Mouse (Mus musculus) heart, embryonic 16.5 days (tissue): ENCODE results near the gene Agxt. TPM values are rescaled to one million over a fixed set of nuclear protein-coding genes. Genes with fewer than 3 reads are reported as not detected.

Experiments used
- ATAC-seq: fragments of 200-750 bp; cut with Nextera tagmentation; replicated peaks from 2 replicates; pipeline ENCODE4 v1.8.0; 2017; ENCODE audit warnings: moderate number of reproducible peaks; ENCODE audit not compliant: insufficient read depth, low FRiP score; ENCODE audit errors: extremely low read depth
- H3K27ac ChIP-seq: fragments of 300-500 bp; sonication (generic); 2 replicates; pipeline ENCODE4 v1.5.1; 2014; ENCODE audit warnings: mild to moderate bottlenecking, low read length, control low read depth, moderate library complexity
- H3K27me3 ChIP-seq: fragments of 300-500 bp; sonication (generic); 2 replicates; pipeline ENCODE4 v1.6.1; 2014; ENCODE audit warnings: low read length, mixed read lengths; ENCODE audit not compliant: control insufficient read depth, insufficient read depth
- H3K36me3 ChIP-seq: fragments of 300-500 bp; sonication (generic); 2 replicates; pipeline ENCODE4 v1.6.1; 2014; ENCODE audit not compliant: control insufficient read depth, insufficient read depth
- H3K4me1 ChIP-seq: fragments of 300-500 bp; sonication (generic); 2 replicates; pipeline ENCODE4 v1.6.1; 2014; ENCODE audit warnings: low read length, mixed read lengths; ENCODE audit not compliant: control insufficient read depth, insufficient read depth
- H3K4me2 ChIP-seq: fragments of 300-500 bp; sonication (generic); 2 replicates; pipeline ENCODE4 v1.6.1; 2014; ENCODE audit warnings: low read depth, mild to moderate bottlenecking, control low read depth, low read length
- H3K4me3 ChIP-seq: fragments of 300-500 bp; sonication (generic); 2 replicates; pipeline ENCODE4 v1.5.1; 2014; ENCODE audit warnings: mild to moderate bottlenecking, control low read depth, low read length
- H3K9ac ChIP-seq: fragments of 300-500 bp; sonication (generic); 2 replicates; pipeline ENCODE4 v1.6.1; 2014; ENCODE audit warnings: low read length, control low read depth
- H3K9me3 ChIP-seq: fragments of 300-500 bp; sonication (generic); replicated peaks from 2 replicates; pipeline ENCODE4 v1.6.1; 2016; ENCODE audit warnings: low read length; ENCODE audit not compliant: control insufficient read depth
- WGBS: fragments of 180-500 bp; shearing (Covaris S2); extraction: QIAGEN DNeasy Blood & Tissue Kit; methylation state at CpG from one replicate; pipeline ENCODE4 v1.1.7; 2014; 5-methylcytosine and 5-hydroxymethylcytosine counted together
- polyA plus RNA-seq: library from polyadenylated mRNA; unstranded; fragments of >200 nt; fragmentation: Nextera tagmentation; extraction: Ambion mirVana; gene quantifications from 2 replicates; pipeline ENCODE4 v1.2.1, GENCODE M21; 2015

Gene Agxt
- polyA plus RNA-seq, 1 experiment from 2014 or later, result not detected

DNA sequence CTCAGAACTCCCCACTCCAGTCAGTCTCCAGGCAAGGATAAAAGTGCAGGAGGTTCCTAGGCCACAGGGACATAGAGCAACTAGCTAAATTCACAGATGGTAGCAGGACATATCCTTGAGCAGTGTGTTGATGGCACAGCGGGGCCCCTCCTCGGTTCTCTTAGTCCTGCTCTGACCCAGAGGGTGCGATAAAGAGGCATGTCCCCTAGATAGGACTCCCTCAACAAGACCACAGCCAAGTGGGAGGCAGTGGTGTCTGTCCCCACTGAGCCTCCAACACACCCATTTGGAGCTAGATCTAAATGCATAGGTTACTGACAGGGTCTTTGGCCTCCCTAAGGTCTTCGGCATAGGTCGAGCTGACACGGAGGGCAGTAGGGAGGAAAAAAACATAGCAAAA lies 40.8 kb downstream of the Agxt start:
- Histone ChIP-seq H3K36me3 (no peaks in the 10 kb centered on the region), H3K4me1 (peaks cover 9% of the 10 kb centered on the region; the same call in 1 of the 2 replicates), H3K9ac (no peak overlapping the region), H3K27ac (no peak overlapping the region), H3K4me2 (peak overlapping the region; percentile 74), H3K4me3 (no peak overlapping the region), H3K27me3 (peaks cover 28% of the 10 kb centered on the region), H3K9me3 (no peaks in the 10 kb centered on the region)
- 17% methylated on average over 6 of the region's 6 CpGs for WGBS
- ATAC-seq, result no peak

DNA sequence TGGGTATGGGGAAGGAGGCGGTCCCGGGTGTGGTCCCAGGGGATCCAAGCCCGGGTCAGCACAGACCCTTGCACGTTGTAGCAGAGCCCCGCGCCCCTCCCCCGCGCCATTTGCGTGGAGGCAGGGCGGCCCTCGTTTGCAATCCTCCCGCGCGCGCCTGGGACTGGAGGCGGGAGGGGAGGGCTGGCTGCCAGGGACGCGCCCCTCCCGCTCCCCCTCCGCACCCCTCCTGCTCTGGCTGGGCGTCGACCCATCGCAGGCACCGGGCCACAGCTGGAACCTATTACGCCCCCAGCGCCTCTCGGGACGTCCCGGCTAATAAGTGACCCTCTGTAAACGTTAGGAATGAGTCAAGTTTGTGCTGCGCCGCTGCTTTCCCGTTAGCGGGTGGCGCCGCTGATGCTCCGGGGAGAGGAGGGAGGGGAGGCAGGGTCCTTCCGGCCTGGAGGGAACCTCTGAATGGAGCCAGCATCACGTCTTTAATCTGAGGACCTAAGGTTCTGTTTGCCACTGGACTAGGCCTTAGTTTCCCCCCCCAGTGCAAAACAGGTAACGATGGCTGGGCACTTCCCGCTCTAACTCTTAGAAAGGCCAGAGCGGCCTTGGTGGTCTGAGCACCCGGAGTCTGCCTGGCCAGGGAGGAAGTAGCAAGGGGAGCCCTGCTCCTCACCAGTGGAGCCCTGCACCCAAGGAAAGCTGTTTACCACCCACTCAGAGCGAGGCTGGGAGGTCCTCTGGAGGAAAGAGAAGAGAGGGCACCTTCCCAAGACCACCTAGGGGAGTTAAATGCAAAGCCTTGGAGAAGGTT lies 41.7 kb downstream of the Agxt start:
- H3K27ac ChIP-seq, result peak overlapping the region; percentile 59
- peaks cover 9% of the 10 kb centered on the region; the same call in 1 of the 2 replicates for H3K4me1 ChIP-seq
- WGBS, result 7% methylated on average over 42 of the region's 44 CpGs
- H3K9me3 ChIP-seq, result no peaks in the 10 kb centered on the region
- peak overlapping the region; percentile 61 for H3K9ac ChIP-seq
- H3K36me3 ChIP-seq, result no peaks in the 10 kb centered on the region
- ATAC-seq, result peak; percentile 70
- H3K27me3 ChIP-seq, result peaks cover 27% of the 10 kb centered on the region
- H3K4me2 ChIP-seq, result peak overlapping the region; percentile 74
- peak overlapping the region; percentile 43 for H3K4me3 ChIP-seq

GRCm38 (mm10) chr1:93182281-93182680 lies 47.2 kb downstream of the Agxt start:
- Histone ChIP-seq H3K9ac (no peak overlapping the region), H3K9me3 (no peaks in the 10 kb centered on the region), H3K27me3 (peaks cover 18% of the 10 kb centered on the region), H3K4me2 (no peak overlapping the region), H3K4me1 (no peaks in the 10 kb centered on the region), H3K4me3 (no peak overlapping the region), H3K27ac (no peak overlapping the region), H3K36me3 (no peaks in the 10 kb centered on the region)
- no peak for ATAC-seq
- 81% methylated on average over 7 of the region's 7 CpGs for WGBS

GRCm38 (mm10) chr1:93184071-93184828 lies 49.2 kb downstream of the Agxt start:
- peaks cover 14% of the 10 kb centered on the region for H3K27me3 ChIP-seq

GRCm38 (mm10) chr1:93190726-93191305 lies 55.8 kb downstream of the Agxt start:
- peaks cover 27% of the 10 kb centered on the region for H3K27me3 ChIP-seq
- no peak for ATAC-seq
- H3K4me3 ChIP-seq, result no peak overlapping the region
- H3K27ac ChIP-seq, result no peak overlapping the region
- WGBS, result 18% methylated on average over 11 of the region's 17 CpGs
- no peak overlapping the region for H3K9ac ChIP-seq
- no peak overlapping the region for H3K4me2 ChIP-seq
- H3K4me1 ChIP-seq, result no peaks in the 10 kb centered on the region
- peaks cover 4% of the 10 kb centered on the region for H3K9me3 ChIP-seq
- H3K36me3 ChIP-seq, result no peaks in the 10 kb centered on the region

More at GRCm38 (mm10) chr1:93184071-93184828, 49.2 kb downstream of the Agxt start:
- no peak overlapping the region for H3K9ac ChIP-seq
- no peak overlapping the region for H3K4me2 ChIP-seq
- H3K36me3 ChIP-seq, result no peaks in the 10 kb centered on the region
- no peaks in the 10 kb centered on the region for H3K4me1 ChIP-seq
- H3K4me3 ChIP-seq, result no peak overlapping the region
- H3K9me3 ChIP-seq, result no peaks in the 10 kb centered on the region
- ATAC-seq, result no peak
- H3K27ac ChIP-seq, result no peak overlapping the region
- 68% methylated on average over 14 of the region's 14 CpGs for WGBS

GRCm38 (mm10) chr1:93194961-93195360 lies 59.9 kb downstream of the Agxt start:
- 86% methylated on average over 3 of the region's 3 CpGs for WGBS

More at GRCm38 (mm10) chr1:93194961-93195360, 59.9 kb downstream of the Agxt start:
- Histone ChIP-seq H3K36me3 (no peaks in the 10 kb centered on the region), H3K4me3 (no peak overlapping the region), H3K9ac (no peak overlapping the region), H3K4me1 (no peaks in the 10 kb centered on the region), H3K9me3 (peaks cover 4% of the 10 kb centered on the region), H3K27me3 (peaks cover 11% of the 10 kb centered on the region), H3K4me2 (no peak overlapping the region), H3K27ac (no peak overlapping the region)
- ATAC-seq, result no peak

Other genes starting within 250 kb of the Agxt start
- 0.44 and 0.67 TPM in 2 replicates for gene Ankmy1, start 232.3 kb upstream of the Agxt start, polyA plus RNA-seq
- 16.6 and 18.5 TPM in 2 replicates for gene Dusp28, start 228.3 kb upstream of the Agxt start, polyA plus RNA-seq
- gene Rnpepl1, start 224.5 kb upstream of the Agxt start, polyA plus RNA-seq, result 29.8 and 45.6 TPM in 2 replicates
- gene Capn10, start 200.9 kb upstream of the Agxt start, polyA plus RNA-seq, result 26.9 and 27.1 TPM in 2 replicates
- gene Gpr35, start 184.4 kb upstream of the Agxt start, polyA plus RNA-seq, result 0.55 and 0.83 TPM in 2 replicates
- not detected in 2 replicates for gene Aqp12, start 128.9 kb upstream of the Agxt start, polyA plus RNA-seq
- gene Kif1a, start 33.3 kb upstream of the Agxt start, polyA plus RNA-seq, result 8.3 and 11.3 TPM in 2 replicates
- gene 2310007B03Rik, start 25.7 kb downstream of the Agxt start, polyA plus RNA-seq, result 0.75 and 2.1 TPM in 2 replicates
- 0.38 and 0.95 TPM in 2 replicates for gene Crocc2, start 33.5 kb downstream of the Agxt start, polyA plus RNA-seq
- gene Sned1, start 100.6 kb downstream of the Agxt start, polyA plus RNA-seq, result 3.6 and 4.5 TPM in 2 replicates
- 21.1 and 23.1 TPM in 2 replicates for gene Mterf4, start 170.7 kb downstream of the Agxt start, polyA plus RNA-seq
- gene Ppp1r7, start 207.6 kb downstream of the Agxt start, polyA plus RNA-seq, result 48.4 and 49.9 TPM in 2 replicates
- 7.3 and 7.6 TPM in 2 replicates for gene Pask, start 208.2 kb downstream of the Agxt start, polyA plus RNA-seq
- 0.12 and 0.26 TPM in 2 replicates for gene Ano7, start 238.7 kb downstream of the Agxt start, polyA plus RNA-seq